ENCODE assay signal across 10 mouse cellular contexts in genomic region chr2:129502641-129503040, GRCm38 (mm10). TPM values are rescaled to one million over a fixed set of nuclear protein-coding genes. Genes with fewer than 3 reads are reported as not detected.
DNase-seq lines count a peak whose midpoint lies in the region; ATAC-seq and TF ChIP-seq lines count a peak whose summit lies in the region.
"Had no signal": no experiment of that assay in that cellular context is flagged by ENCODE, and none has a peak within 500 bp of the region (broad histone marks: within the 10 kb centered on the region; RNA-seq: fewer than 3 reads in every experiment).

No protein-coding gene starts in this region.

- peak; percentile 37 for DNase-seq in Muller cell, postnatal 12 days (ENCODE audit: inconsistent ontology term)
- DNase-seq in cerebellum, adult 9-10 months, result peak; percentile 86
- peak; percentile 70 for DNase-seq in gastrocnemius, adult 18-20 months (ENCODE audit: low spot score)
- DNase-seq in layer of hippocampus, postnatal 10 days (ENCODE audit: low spot score in 2 of 2), result peak; percentile 76 to 82
- DNase-seq in urinary bladder, postnatal 36 days (ENCODE audit: low spot score in 2 of 2), result peak; percentile 43 to 52

- H3K4me3 ChIP-seq in intestine, postnatal 0 days (ENCODE audit: low read depth, low read length), result no peak overlapping the region
- H3K4me3 ChIP-seq in intestine, embryonic 15.5 days (replicated peaks), result no peak overlapping the region
- H3K4me3 ChIP-seq: limb, embryonic 15.5 days had no signal

- TF ChIP-seq CTCF in intestine, postnatal 0 days (IDR thresholded peaks at IDR 0.05; ENCODE audit: low read depth), result peak; percentile 87

- no peaks in the 10 kb centered on the region for H3K36me3 ChIP-seq in intestine, postnatal 0 days (ENCODE audit: control insufficient read depth, insufficient read depth)
- H3K36me3 ChIP-seq in intestine, embryonic 15.5 days, result no peaks in the 10 kb centered on the region
- H3K36me3 ChIP-seq: limb, embryonic 15.5 days had no signal

- ATAC-seq in intestine, postnatal 0 days, result no peak
- no peak for ATAC-seq in intestine, embryonic 15.5 days
- ATAC-seq in megakaryocyte, adult 5-6 weeks (ENCODE audit: poor library complexity, severe bottlenecking), result peak; percentile 78

- no peak overlapping the region for H3K27ac ChIP-seq in intestine, postnatal 0 days (ENCODE audit: low read depth, low read length)
- H3K27ac ChIP-seq in intestine, embryonic 15.5 days, result no peak overlapping the region
- H3K27ac ChIP-seq: limb, embryonic 15.5 days had no signal

- WGBS in intestine, postnatal 0 days, result 22% methylated on average over 6 of the region's 6 CpGs
- WGBS in intestine, embryonic 15.5 days, result 23% methylated on average over 6 of the region's 6 CpGs

- no peaks in the 10 kb centered on the region for H3K27me3 ChIP-seq in intestine, postnatal 0 days (replicated peaks; ENCODE audit: control insufficient read depth, insufficient read depth, low read length)
- no peaks in the 10 kb centered on the region for H3K27me3 ChIP-seq in intestine, embryonic 15.5 days (replicated peaks)
- H3K27me3 ChIP-seq: limb, embryonic 15.5 days had no signal

- H3K4me1 ChIP-seq in intestine, postnatal 0 days (replicated peaks; ENCODE audit: control insufficient read depth, insufficient read depth, low read length), result no peaks in the 10 kb centered on the region
- no peaks in the 10 kb centered on the region for H3K4me1 ChIP-seq in intestine, embryonic 15.5 days (replicated peaks)
- H3K4me1 ChIP-seq: limb, embryonic 15.5 days had no signal

- no peaks in the 10 kb centered on the region for H3K9me3 ChIP-seq in intestine, postnatal 0 days (ENCODE audit: control insufficient read depth)
- H3K9me3 ChIP-seq in intestine, embryonic 15.5 days, result no peaks in the 10 kb centered on the region
- H3K9me3 ChIP-seq: limb, embryonic 15.5 days had no signal

- no peak overlapping the region for H3K4me2 ChIP-seq in intestine, postnatal 0 days (replicated peaks; ENCODE audit: low read depth)
- no peak overlapping the region for H3K4me2 ChIP-seq in intestine, embryonic 15.5 days (replicated peaks)
- H3K4me2 ChIP-seq: limb, embryonic 15.5 days had no signal

- H3K9ac ChIP-seq in intestine, postnatal 0 days (ENCODE audit: low read depth, low read length), result no peak overlapping the region
- no peak overlapping the region for H3K9ac ChIP-seq in intestine, embryonic 15.5 days
- H3K9ac ChIP-seq: limb, embryonic 15.5 days had no signal

RNA-seq across cellular contexts. Expression of gene F830045P16Rik, which starts 33.8 kb away (rescaled TPM):
- not detected in 2 replicates for polyA plus RNA-seq in intestine, postnatal 0 days (2015; fragmentation: Nextera tagmentation; extraction: Ambion mirVana)
- polyA plus RNA-seq in intestine, embryonic 15.5 days (2015; fragmentation: Nextera tagmentation; extraction: Ambion mirVana), result not detected in 2 replicates
- total RNA-seq in gastrocnemius, adult 18-20 months (2021), result not detected
- total RNA-seq in layer of hippocampus, postnatal 10 days (2021), result under 1 TPM in 1 of 2 experiments, not detected in 1; 0.18 TPM
- not detected in 2 replicates for total RNA-seq in megakaryocyte, adult 5-6 weeks (2015)
- total RNA-seq in megakaryocyte, adult 5-6 weeks (2017), result not detected in 2 replicates
- polyA plus RNA-seq: stomach, embryonic 14.5 days had no signal
